In the genomic region with DNA sequence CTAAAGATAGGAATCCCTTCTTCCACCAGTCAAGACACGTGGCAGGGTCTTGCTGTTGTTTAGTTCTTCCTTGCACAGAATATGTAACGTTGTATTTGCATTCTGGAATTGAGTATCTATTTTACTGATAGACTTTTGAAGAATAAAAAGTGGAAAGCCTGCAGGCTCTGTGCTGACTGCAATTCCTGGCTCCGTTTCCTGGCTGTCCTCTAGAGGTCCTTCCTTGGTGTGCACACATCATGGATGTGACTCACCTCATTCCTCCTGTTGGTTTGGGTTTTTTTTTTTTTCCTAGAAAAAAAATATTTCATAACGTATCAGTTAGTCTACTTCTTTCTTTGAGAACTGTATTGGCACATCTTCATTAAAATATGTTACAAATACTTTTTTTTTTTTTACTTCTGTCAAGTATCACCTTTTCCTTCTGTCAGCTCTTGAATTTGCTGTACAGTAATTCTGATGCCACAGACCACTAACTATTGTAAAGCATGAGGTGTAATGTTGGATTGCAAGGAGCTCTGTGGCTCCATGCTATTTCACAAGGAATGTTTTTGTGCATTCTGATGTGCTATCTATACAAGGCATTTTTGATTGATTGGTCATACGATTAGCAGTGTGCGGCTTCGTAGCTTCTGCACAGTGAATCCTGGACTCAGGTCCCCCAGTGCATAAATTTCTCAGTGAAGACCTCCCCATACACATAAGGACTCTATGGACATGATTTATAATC, we compare ENCODE assay signal across 9 mouse cellular contexts.
DNase-seq lines count a peak whose midpoint lies in the region; ATAC-seq and TF ChIP-seq lines count a peak whose summit lies in the region.
"Had no signal": no experiment of that assay in that cellular context is flagged by ENCODE, and none has a peak within 500 bp of the region (broad histone marks: within the 10 kb centered on the region; RNA-seq: fewer than 3 reads in every experiment).

No protein-coding gene starts in this region.

- H3K79me3 ChIP-seq in C2C12 (ENCODE audit: low read depth): no peaks in the 10 kb centered on the region

- H3K4me1 ChIP-seq in forebrain, embryonic 11.5 days (replicated peaks; ENCODE audit: control insufficient read depth, insufficient read depth, low read length): no peaks in the 10 kb centered on the region
- no peaks in the 10 kb centered on the region for H3K4me1 ChIP-seq in kidney, adult 2 months (ENCODE audit: control insufficient read depth, insufficient read depth, low read length)
- H3K4me1 ChIP-seq: lung, embryonic 15.5 days had no signal

- H3ac ChIP-seq in C2C12 (ENCODE audit: control insufficient read depth, insufficient read length, low read depth): no peak overlapping the region

- no peaks in the 10 kb centered on the region for H3K36me3 ChIP-seq in C2C12 (ENCODE audit: control insufficient read depth, insufficient read depth)
- H3K36me3 ChIP-seq in forebrain, embryonic 11.5 days (ENCODE audit: control insufficient read depth, insufficient read depth, low read length): no peaks in the 10 kb centered on the region
- no peaks in the 10 kb centered on the region for H3K36me3 ChIP-seq in kidney, adult 2 months (ENCODE audit: control insufficient read depth, insufficient read depth, low read length)
- H3K36me3 ChIP-seq: lung, embryonic 15.5 days had no signal

- no peak for TF ChIP-seq CTCF in C2C12 (IDR thresholded peaks at IDR 0.05; ENCODE audit: control insufficient read depth, insufficient read depth, insufficient read length)
- no peak for TF ChIP-seq CTCF in kidney, adult 2 months (conservative IDR thresholded peaks at IDR 0.05; ENCODE audit: insufficient read depth, insufficient read length, low read depth, low read length)

- no peak overlapping the region for H3K4me2 ChIP-seq in forebrain, embryonic 11.5 days (ENCODE audit: low read depth, low read length, severe bottlenecking)
- H3K4me2 ChIP-seq: lung, embryonic 15.5 days had no signal

- peak; percentile 11 to 27 for DNase-seq in frontal cortex, postnatal 25 days (ENCODE audit: low spot score in 2 of 2)
- DNase-seq in cerebellum, postnatal 10 days: peak; percentile 88 to 89
- DNase-seq in heart, postnatal 4 days: peak; percentile 58
- no peak for DNase-seq in forebrain, embryonic 11.5 days (ENCODE audit: low spot score)
- no peak for DNase-seq in kidney, adult 2 months
- DNase-seq in B cell, adult 2 months: no peak

- H3K9ac ChIP-seq in forebrain, embryonic 11.5 days (ENCODE audit: low read length): no peak overlapping the region
- H3K9ac ChIP-seq: lung, embryonic 15.5 days had no signal

- H3K9me3 ChIP-seq in forebrain, embryonic 11.5 days (ENCODE audit: control insufficient read depth, low read length): no peaks in the 10 kb centered on the region
- H3K9me3 ChIP-seq: lung, embryonic 15.5 days had no signal

- H3K27ac ChIP-seq in forebrain, embryonic 11.5 days (ENCODE audit: low read depth, low read length): no peak overlapping the region
- no peak overlapping the region for H3K27ac ChIP-seq in kidney, adult 2 months (ENCODE audit: insufficient read depth, low read depth, low read length)
- H3K27ac ChIP-seq: lung, embryonic 15.5 days had no signal

- no peaks in the 10 kb centered on the region for H3K27me3 ChIP-seq in C2C12 (ENCODE audit: control insufficient read depth, insufficient read depth, insufficient read length)
- H3K27me3 ChIP-seq in forebrain, embryonic 11.5 days (ENCODE audit: control insufficient read depth, insufficient read depth, low read length): no peaks in the 10 kb centered on the region
- H3K27me3 ChIP-seq in kidney, adult 2 months (replicated peaks; ENCODE audit: control insufficient read depth, insufficient read depth, low read length): no peaks in the 10 kb centered on the region
- H3K27me3 ChIP-seq: lung, embryonic 15.5 days had no signal

- 91% methylated on average over 7 of the region's 7 CpGs for WGBS in forebrain, embryonic 11.5 days
- 81% methylated on average over 7 of the region's 7 CpGs for WGBS in kidney, adult 2 months

- H3K4me3 ChIP-seq in C2C12 (ENCODE audit: insufficient read depth, poor library complexity, severe bottlenecking): no peak overlapping the region
- H3K4me3 ChIP-seq in forebrain, embryonic 11.5 days (ENCODE audit: low read depth, low read length): no peak overlapping the region
- no peak overlapping the region for H3K4me3 ChIP-seq in kidney, adult 2 months (ENCODE audit: insufficient read depth, low read depth, low read length)
- H3K4me3 ChIP-seq: lung, embryonic 15.5 days had no signal

- ATAC-seq in frontal cortex, adult (ENCODE audit: low TSS enrichment): no peak
- ATAC-seq in forebrain, embryonic 11.5 days (replicated peaks; ENCODE audit: low FRiP score): no peak

- no peaks in the 10 kb centered on the region for H3K79me2 ChIP-seq in C2C12 (ENCODE audit: control insufficient read depth, insufficient read depth)

- TF ChIP-seq POLR2A in kidney, adult 2 months (IDR thresholded peaks at IDR 0.05; ENCODE audit: low read depth, low read length): no peak

TF ChIP-seq in C2C12, 6 proteins besides CTCF, POLR2A, EP300 and RAD21:
- TF ChIP-seq USF1 (IDR thresholded peaks at IDR 0.05; ENCODE audit: low read depth) (no peak), MAX (IDR thresholded peaks at IDR 0.05) (no peak), MYOG (IDR thresholded peaks at IDR 0.05; ENCODE audit: control insufficient read depth, extremely low read depth, insufficient read length) (no peak), CEBPB (IDR thresholded peaks at IDR 0.05; ENCODE audit: low read depth) (peak; percentile 61), MYOD1 (IDR thresholded peaks at IDR 0.05; ENCODE audit: control insufficient read depth, insufficient read length, low read depth) (no peak)

Comparison
In these comparisons a context has a peak if more than half of its experiments do, and no peak if none do; other contexts are left out.
1. DNase-seq: peak in frontal cortex, postnatal 25 days (2 of 2), cerebellum, postnatal 10 days (2 of 2) and heart, postnatal 4 days (single experiment); none in forebrain, embryonic 11.5 days (single experiment), kidney, adult 2 months (single experiment) and B cell, adult 2 months (0 of 2).